Mouse (Mus musculus): Measurements from ENCODE around the gene Ap4b1. TPM values are rescaled to one million over a fixed set of nuclear protein-coding genes. Genes with fewer than 3 reads are reported as not detected.

Gene Ap4b1
- 13.5 and 30.8 TPM in 2 replicates for total RNA-seq (2014; fragmentation: Nextera tagmentation)
- total RNA-seq (2017): 24.1 and 24.4 TPM in 2 replicates
- polyA plus RNA-seq (2012): 2.5 and 3.4 TPM in 2 replicates

GRCm38 (mm10) chr3:103808891-103809798 lies at the start of gene Ap4b1, which contains the start of the genes Dclre1b and Gm43064:
Gene Ap4b1 (plus strand): TSS chr3:103809520.
Gene Dclre1b (minus strand): TSS chr3:103809444.
Gene Gm43064 (plus strand): TSS chr3:103809573.
- DNase-seq (ENCODE audit: low spot score) (peak; percentile 87), ATAC-seq (ENCODE audit: extremely low read depth, insufficient number of reproducible peaks, low FRiP score, poor library complexity, severe bottlenecking) (peak; percentile 75)
- peak within 1 kb of the TSS; percentile 86 for H3K4me3 ChIP-seq (ENCODE audit: low read depth, low read length)
- peaks cover 56% of the 10 kb centered on the region for H3K36me3 ChIP-seq (replicated peaks)
- H3K27me3 ChIP-seq (ENCODE audit: insufficient read depth, low read length): no peaks in the 10 kb centered on the region
- H3K9me3 ChIP-seq (replicated peaks): no peaks in the 10 kb centered on the region
- H3K4me1 ChIP-seq (ENCODE audit: insufficient read depth, low read depth, low read length): peaks cover 49% of the 10 kb centered on the region
- TF ChIP-seq TAL1 (conservative IDR thresholded peaks at IDR 0.05; ENCODE audit: low read depth, low read length) (no peak), CTCF (IDR thresholded peaks at IDR 0.05; ENCODE audit: low read depth, low read length) (no peak)

DNA sequence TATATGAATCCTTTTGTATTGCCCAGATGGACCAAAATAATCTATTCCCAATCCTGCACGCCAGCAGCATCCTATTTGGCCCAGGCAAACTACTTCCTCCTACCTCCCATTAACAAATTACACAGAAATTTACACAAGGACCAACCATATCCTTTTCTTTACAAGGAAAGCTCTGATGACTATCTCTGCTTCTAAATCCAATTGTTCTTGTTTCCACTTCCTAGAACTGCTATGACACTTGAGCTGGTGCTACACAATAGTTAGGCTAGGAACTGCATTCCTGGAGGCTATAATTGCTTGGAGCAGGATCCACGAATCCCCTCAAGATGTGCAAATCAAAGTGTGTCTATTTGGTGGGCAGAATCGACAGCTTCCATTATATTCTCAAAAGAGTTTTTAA lies 42.5 kb upstream of the Ap4b1 start:
- ATAC-seq (ENCODE audit: extremely low read depth, insufficient number of reproducible peaks, low FRiP score, poor library complexity, severe bottlenecking) (no peak), DNase-seq (ENCODE audit: low spot score) (no peak)
- Histone ChIP-seq H3K27me3 (ENCODE audit: insufficient read depth, low read length) (no peaks in the 10 kb centered on the region), H3K4me1 (ENCODE audit: insufficient read depth, low read depth, low read length) (peaks cover 2% of the 10 kb centered on the region; the same call in 1 of the 2 replicates), H3K36me3 (replicated peaks) (peaks cover 79% of the 10 kb centered on the region), H3K9me3 (replicated peaks) (no peaks in the 10 kb centered on the region), H3K4me3 (ENCODE audit: low read depth, low read length) (no peak overlapping the region)
- TF ChIP-seq POLR2AphosphoS5 (IDR thresholded peaks at IDR 0.05; ENCODE audit: insufficient replicate concordance, low read depth, low read length): no peak
- TF ChIP-seq GATA1 (IDR thresholded peaks at IDR 0.05; ENCODE audit: borderline replicate concordance, low read length): no peak
- TF ChIP-seq TAL1 (conservative IDR thresholded peaks at IDR 0.05; ENCODE audit: low read depth, low read length): no peak
- TF ChIP-seq GATA2 (IDR thresholded peaks at IDR 0.05; ENCODE audit: borderline replicate concordance, low read depth, low read length): no peak
- no peak for TF ChIP-seq CTCF (IDR thresholded peaks at IDR 0.05; ENCODE audit: low read depth, low read length)

- no peak for DNase-seq (ENCODE audit: low spot score)
- no peak overlapping the region for H3K4me3 ChIP-seq (ENCODE audit: low read depth, low read length)
- no peak for ATAC-seq (ENCODE audit: extremely low read depth, insufficient number of reproducible peaks, low FRiP score, poor library complexity, severe bottlenecking)
- TF ChIP-seq GATA2 (IDR thresholded peaks at IDR 0.05; ENCODE audit: borderline replicate concordance, low read depth, low read length) (no peak), TAL1 (conservative IDR thresholded peaks at IDR 0.05; ENCODE audit: low read depth, low read length) (no peak), POLR2AphosphoS5 (IDR thresholded peaks at IDR 0.05; ENCODE audit: insufficient replicate concordance, low read depth, low read length) (no peak), GATA1 (IDR thresholded peaks at IDR 0.05; ENCODE audit: borderline replicate concordance, low read length) (no peak), CTCF (IDR thresholded peaks at IDR 0.05; ENCODE audit: low read depth, low read length) (no peak)
- H3K36me3 ChIP-seq (replicated peaks): peaks cover 77% of the 10 kb centered on the region
- H3K4me1 ChIP-seq (ENCODE audit: insufficient read depth, low read depth, low read length): peaks cover 19% of the 10 kb centered on the region
- H3K9me3 ChIP-seq (replicated peaks): no peaks in the 10 kb centered on the region
- H3K27me3 ChIP-seq (ENCODE audit: insufficient read depth, low read length): no peaks in the 10 kb centered on the region
These were observed 37.7 kb upstream of the Ap4b1 start for GRCm38 (mm10) chr3:103771531-103772130.

- ATAC-seq (ENCODE audit: extremely low read depth, insufficient number of reproducible peaks, low FRiP score, poor library complexity, severe bottlenecking): peak; percentile 40; the same call in 1 of the 2 replicates
- Histone ChIP-seq H3K9me3 (replicated peaks) (no peaks in the 10 kb centered on the region), H3K36me3 (replicated peaks) (peaks cover 79% of the 10 kb centered on the region), H3K4me3 (ENCODE audit: low read depth, low read length) (no peak overlapping the region), H3K4me1 (ENCODE audit: insufficient read depth, low read depth, low read length) (peaks cover 26% of the 10 kb centered on the region), H3K27me3 (ENCODE audit: insufficient read depth, low read length) (no peaks in the 10 kb centered on the region)
- TF ChIP-seq TAL1 (conservative IDR thresholded peaks at IDR 0.05; ENCODE audit: low read depth, low read length): no peak
- no peak for DNase-seq (ENCODE audit: low spot score)
These were observed 36.5 kb upstream of the Ap4b1 start for GRCm38 (mm10) chr3:103772846-103773245.

- no peaks in the 10 kb centered on the region for H3K9me3 ChIP-seq (replicated peaks)
- H3K4me1 ChIP-seq (ENCODE audit: insufficient read depth, low read depth, low read length): peaks cover 31% of the 10 kb centered on the region
- ATAC-seq (ENCODE audit: extremely low read depth, insufficient number of reproducible peaks, low FRiP score, poor library complexity, severe bottlenecking) (no peak), DNase-seq (ENCODE audit: low spot score) (no peak)
- TF ChIP-seq GATA2 (IDR thresholded peaks at IDR 0.05; ENCODE audit: borderline replicate concordance, low read depth, low read length) (no peak), TAL1 (conservative IDR thresholded peaks at IDR 0.05; ENCODE audit: low read depth, low read length) (no peak), GATA1 (IDR thresholded peaks at IDR 0.05; ENCODE audit: borderline replicate concordance, low read length) (no peak), POLR2AphosphoS5 (IDR thresholded peaks at IDR 0.05; ENCODE audit: insufficient replicate concordance, low read depth, low read length) (no peak), CTCF (IDR thresholded peaks at IDR 0.05; ENCODE audit: low read depth, low read length) (no peak)
- H3K27me3 ChIP-seq (ENCODE audit: insufficient read depth, low read length): no peaks in the 10 kb centered on the region
- H3K36me3 ChIP-seq (replicated peaks): peaks cover 79% of the 10 kb centered on the region
- no peak overlapping the region for H3K4me3 ChIP-seq (ENCODE audit: low read depth, low read length)
These were observed 35.8 kb upstream of the Ap4b1 start for GRCm38 (mm10) chr3:103773508-103773907.

GRCm38 (mm10) chr3:103774009-103774408 lies 35.3 kb upstream of the Ap4b1 start:
- Histone ChIP-seq H3K9me3 (replicated peaks) (no peaks in the 10 kb centered on the region), H3K27me3 (ENCODE audit: insufficient read depth, low read length) (no peaks in the 10 kb centered on the region), H3K4me1 (ENCODE audit: insufficient read depth, low read depth, low read length) (peaks cover 35% of the 10 kb centered on the region), H3K4me3 (ENCODE audit: low read depth, low read length) (no peak overlapping the region), H3K36me3 (replicated peaks) (peaks cover 79% of the 10 kb centered on the region)
- no peak for TF ChIP-seq POLR2AphosphoS5 (IDR thresholded peaks at IDR 0.05; ENCODE audit: insufficient replicate concordance, low read depth, low read length)
- TF ChIP-seq CTCF (IDR thresholded peaks at IDR 0.05; ENCODE audit: low read depth, low read length): no peak
- no peak for TF ChIP-seq GATA1 (IDR thresholded peaks at IDR 0.05; ENCODE audit: borderline replicate concordance, low read length)
- no peak for TF ChIP-seq TAL1 (conservative IDR thresholded peaks at IDR 0.05; ENCODE audit: low read depth, low read length)
- no peak for TF ChIP-seq GATA2 (IDR thresholded peaks at IDR 0.05; ENCODE audit: borderline replicate concordance, low read depth, low read length)
- ATAC-seq (ENCODE audit: extremely low read depth, insufficient number of reproducible peaks, low FRiP score, poor library complexity, severe bottlenecking) (no peak), DNase-seq (ENCODE audit: low spot score) (no peak)
